Mouse (Mus musculus) forebrain, embryonic 15.5 days (tissue): ENCODE measurements around the gene Ing5. TPM values are rescaled to one million over a fixed set of nuclear protein-coding genes. Genes with fewer than 3 reads are reported as not detected.
"Not testable (repeated sequence)": the region's sequence is repeated elsewhere in the genome, so short reads cannot be mapped to it uniquely, and the experiment has no call there.

Source experiments
- ATAC-seq: fragments of 200-750 bp; cut with Nextera tagmentation; replicated peaks from 2 replicates; pipeline ENCODE4 v1.8.0; 2017; ENCODE audit warnings: mild to moderate bottlenecking, moderate TSS enrichment, moderate library complexity
- H3K27ac ChIP-seq: fragments of 300-500 bp; sonication (generic); replicated peaks from 2 replicates; pipeline ENCODE4 v1.5.1; 2015; ENCODE audit warnings: mild to moderate bottlenecking, inconsistent platforms
- H3K27me3 ChIP-seq: fragments of 300-500 bp; sonication (generic); 2 replicates; pipeline ENCODE4 v1.6.1; 2015; ENCODE audit warnings: inconsistent platforms
- H3K36me3 ChIP-seq: fragments of 300-500 bp; sonication (generic); 2 replicates; pipeline ENCODE4 v1.6.1; 2015; ENCODE audit warnings: mild to moderate bottlenecking, inconsistent platforms
- H3K4me1 ChIP-seq: fragments of 300-500 bp; sonication (generic); 2 replicates; pipeline ENCODE4 v1.6.1; 2015; ENCODE audit warnings: inconsistent platforms
- H3K4me2 ChIP-seq: fragments of 300-500 bp; sonication (generic); replicated peaks from 2 replicates; pipeline ENCODE4 v1.6.1; 2015; ENCODE audit warnings: mild to moderate bottlenecking, inconsistent platforms
- H3K4me3 ChIP-seq: fragments of 300-500 bp; sonication (generic); 2 replicates; pipeline ENCODE4 v1.5.1; 2015; ENCODE audit warnings: mild to moderate bottlenecking, inconsistent platforms
- H3K9ac ChIP-seq: fragments of 300-500 bp; sonication (generic); replicated peaks from 2 replicates; pipeline ENCODE4 v1.6.1; 2015; ENCODE audit warnings: mild to moderate bottlenecking, inconsistent platforms
- H3K9me3 ChIP-seq: fragments of 300-500 bp; sonication (generic); 2 replicates; pipeline ENCODE4 v1.6.1; 2016; ENCODE audit warnings: inconsistent platforms
- WGBS: fragments of 180-500 bp; shearing (Covaris S2); methylation state at CpG from one replicate; pipeline ENCODE4 v1.1.7; 2015; ENCODE audit warnings: mixed read lengths; 5-methylcytosine and 5-hydroxymethylcytosine counted together
- polyA plus RNA-seq: library from polyadenylated mRNA; unstranded; fragments of >200 nt; fragmentation: Nextera tagmentation; extraction: Ambion mirVana; gene quantifications from 2 replicates; pipeline ENCODE4 v1.2.1, GENCODE M21; 2015

Gene Ing5
- polyA plus RNA-seq, 1 experiment from 2014 or later, result 10.7 TPM

DNA sequence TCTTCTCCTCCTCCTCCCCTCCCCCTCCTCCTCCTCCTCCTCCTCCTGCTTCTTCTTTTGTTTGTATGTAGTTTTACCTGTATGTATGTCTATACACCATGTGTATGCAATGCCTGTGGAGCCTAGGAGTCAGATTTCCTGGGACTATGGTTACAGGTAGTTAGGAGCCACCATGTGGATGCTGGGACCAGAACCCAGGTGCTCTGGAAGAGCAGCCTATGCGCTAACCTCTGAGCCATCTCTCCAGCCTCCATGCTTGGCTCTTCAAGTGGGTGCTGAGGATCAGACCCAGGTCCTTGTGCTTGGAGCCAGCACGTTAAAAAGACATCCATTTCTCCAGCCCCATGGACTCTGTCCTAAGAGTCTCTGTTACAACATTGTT lies 32.8 kb downstream of the Ing5 start:
- Histone ChIP-seq H3K9ac (no peak overlapping the region), H3K36me3 (peaks cover 7% of the 10 kb centered on the region; the same call in 1 of the 2 replicates), H3K4me2 (no peak overlapping the region), H3K27me3 (no peaks in the 10 kb centered on the region), H3K4me1 (no peaks in the 10 kb centered on the region), H3K9me3 (no peaks in the 10 kb centered on the region), H3K27ac (no peak overlapping the region), H3K4me3 (no peak overlapping the region)
- 92% methylated on average over 2 of the region's 2 CpGs for WGBS
- no peak for ATAC-seq

DNA sequence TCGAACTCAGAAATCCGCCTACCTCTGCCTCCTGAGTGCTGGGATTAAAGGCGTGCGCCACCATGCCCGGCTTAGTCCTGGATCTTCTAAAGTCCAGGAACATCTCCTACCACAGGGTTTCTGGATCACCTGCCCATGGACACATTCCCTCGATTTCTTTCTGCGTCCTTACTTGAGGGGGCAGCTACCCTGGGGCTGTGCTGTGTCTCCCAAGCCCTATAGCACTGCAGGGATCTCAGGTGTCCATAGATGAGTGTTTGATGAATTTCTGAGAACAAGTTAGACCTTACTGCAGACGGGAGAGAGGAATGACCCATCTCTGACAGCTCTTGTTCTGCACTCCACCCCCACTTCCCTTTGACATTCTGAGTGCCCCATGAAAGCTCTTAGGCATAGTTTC lies 33.6 kb downstream of the Ing5 start:
- Histone ChIP-seq H3K9ac (no peak overlapping the region), H3K36me3 (peaks cover 7% of the 10 kb centered on the region; the same call in 1 of the 2 replicates), H3K4me3 (no peak overlapping the region), H3K27ac (no peak overlapping the region), H3K4me2 (no peak overlapping the region), H3K4me1 (no peaks in the 10 kb centered on the region), H3K27me3 (no peaks in the 10 kb centered on the region), H3K9me3 (no peaks in the 10 kb centered on the region)
- ATAC-seq, result no peak
- WGBS, result 94% methylated on average over 8 of the region's 8 CpGs

DNA sequence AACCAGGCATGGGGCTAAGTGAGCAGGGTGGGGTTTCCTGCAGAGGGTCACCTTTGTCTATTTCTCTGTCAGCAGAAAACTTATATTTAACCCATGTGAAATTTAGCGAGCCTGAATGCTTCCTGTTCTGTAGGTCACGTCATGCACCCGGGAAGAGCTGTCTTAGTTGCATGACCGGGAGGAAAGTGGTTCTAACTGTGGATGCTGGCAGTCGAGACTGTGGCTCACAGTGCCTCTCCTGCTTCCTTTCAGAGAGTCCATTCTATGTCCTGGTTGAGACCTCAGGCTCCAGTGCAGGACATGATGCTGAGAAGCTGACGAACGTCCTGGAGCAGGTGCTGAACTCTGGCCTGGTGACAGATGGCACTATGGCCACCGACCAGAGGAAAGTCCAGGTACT lies 34.8 kb downstream of the Ing5 start:
- H3K27me3 ChIP-seq, ATAC-seq, H3K4me2 ChIP-seq, H3K36me3 ChIP-seq, H3K9ac ChIP-seq, H3K4me1 ChIP-seq, H3K9me3 ChIP-seq, H3K27ac ChIP-seq, H3K4me3 ChIP-seq: not testable (repeated sequence)
- 86% methylated on average over 8 of the region's 8 CpGs for WGBS

DNA sequence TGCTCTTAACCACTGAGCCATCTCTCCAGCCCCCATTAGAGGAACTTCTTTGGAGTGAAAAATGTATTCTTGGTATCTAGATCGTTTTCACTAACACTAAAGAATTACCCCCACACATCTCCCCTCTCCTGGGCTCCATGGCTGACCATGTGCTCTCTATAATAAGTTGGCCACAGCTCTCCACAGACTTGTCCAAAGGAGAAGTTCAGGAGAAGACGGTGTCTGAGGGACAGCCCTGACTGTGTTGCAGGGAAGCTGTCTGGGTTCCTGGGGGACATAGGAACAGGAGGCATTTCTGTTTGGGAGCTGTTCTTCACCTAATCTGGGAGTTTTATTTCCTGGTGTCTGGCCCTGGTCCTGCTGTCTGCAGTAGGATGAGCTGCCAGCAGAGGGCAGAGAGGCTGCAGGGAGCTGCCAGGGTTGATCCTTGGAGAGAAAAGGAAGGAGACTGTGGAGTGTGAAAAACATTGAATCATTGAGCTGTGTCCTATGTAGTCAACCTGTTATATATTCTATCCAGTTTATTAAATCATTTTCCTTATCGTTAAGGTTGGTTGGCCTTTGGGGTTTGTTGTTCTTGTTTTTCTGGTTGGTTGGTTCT lies 42.1 kb downstream of the Ing5 start:
- not testable (repeated sequence) for H3K4me3 ChIP-seq, H3K9me3 ChIP-seq, H3K36me3 ChIP-seq, H3K27ac ChIP-seq, H3K9ac ChIP-seq, H3K4me2 ChIP-seq, H3K27me3 ChIP-seq, H3K4me1 ChIP-seq
- whole genome bisulfite sequencing, result 97% methylated on average over 2 of the region's 3 CpGs
- ATAC-seq, result peak; percentile 81; the same call in 1 of the 2 replicates

DNA sequence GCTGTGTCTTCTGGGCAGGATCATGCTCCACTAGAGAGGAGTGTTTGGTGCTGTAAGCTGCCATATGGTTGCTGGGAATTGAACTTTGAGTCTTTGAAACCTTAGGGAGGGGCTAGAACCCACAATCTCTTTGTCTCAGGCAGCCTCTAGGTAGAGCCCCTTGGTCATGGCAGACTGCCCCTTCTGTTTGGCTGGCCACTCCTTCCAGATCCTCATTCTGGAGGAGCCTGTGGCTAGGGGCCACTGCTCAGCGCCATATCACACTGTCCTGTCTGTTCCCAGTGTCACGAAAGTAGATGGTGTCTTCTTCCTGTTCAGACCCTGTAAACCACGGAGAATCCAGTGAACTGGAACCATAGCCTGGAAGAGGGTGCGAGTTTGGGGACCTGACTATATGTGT lies 52.0 kb downstream of the Ing5 start:
- not testable (repeated sequence) for H3K36me3 ChIP-seq, H3K27ac ChIP-seq, ATAC-seq, H3K4me3 ChIP-seq, H3K9ac ChIP-seq, H3K4me2 ChIP-seq, H3K27me3 ChIP-seq, H3K4me1 ChIP-seq, H3K9me3 ChIP-seq
- WGBS, result 83% methylated on average over 4 of the region's 4 CpGs

DNA sequence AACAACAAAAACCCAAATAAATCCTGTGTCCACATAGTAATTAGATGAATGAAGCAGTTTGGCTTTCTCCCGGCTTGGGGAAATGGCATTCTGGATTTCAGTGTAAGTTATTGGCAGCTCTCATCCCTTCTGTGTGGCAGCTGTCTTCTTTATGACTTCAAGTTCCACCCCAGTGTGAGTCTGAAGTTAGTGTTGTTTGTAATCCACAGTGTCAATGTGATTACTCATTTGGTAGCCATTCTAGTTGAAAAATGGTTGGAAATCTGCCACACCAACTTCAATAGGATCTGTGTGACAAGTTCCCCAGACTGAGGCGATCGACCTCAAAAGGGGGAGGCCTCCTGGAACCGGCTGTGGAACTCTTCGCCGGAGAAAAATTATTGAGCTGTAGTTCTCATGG lies 53.6 kb downstream of the Ing5 start:
- Histone ChIP-seq H3K36me3 (no peaks in the 10 kb centered on the region), H3K27me3 (no peaks in the 10 kb centered on the region), H3K9ac (no peak overlapping the region), H3K4me3 (no peak overlapping the region), H3K9me3 (no peaks in the 10 kb centered on the region), H3K4me2 (no peak overlapping the region), H3K27ac (no peak overlapping the region), H3K4me1 (no peaks in the 10 kb centered on the region)
- WGBS, result 37% methylated on average over 6 of the region's 6 CpGs
- 0 out of 2 replicates have a peak, but pooled peaks have one; percentile 43 for ATAC-seq

DNA sequence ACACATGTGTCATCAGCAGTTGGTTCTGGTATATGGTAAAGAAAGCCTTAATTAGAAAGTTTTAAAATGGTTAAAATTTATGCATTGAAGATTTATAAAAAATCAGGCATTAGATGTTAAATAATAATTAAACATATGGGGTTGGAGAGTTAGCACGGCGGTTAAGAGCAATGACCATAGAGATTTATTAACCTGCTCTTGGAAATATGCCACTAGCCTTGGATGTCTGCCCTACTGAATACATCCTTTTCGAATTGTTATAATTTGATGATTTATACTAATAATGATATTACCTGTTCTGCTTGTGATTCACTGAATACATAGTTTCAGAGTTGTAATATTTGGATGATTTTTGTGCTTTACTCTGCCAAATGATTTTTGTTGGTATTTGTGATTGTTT lies 54.2 kb downstream of the Ing5 start:
- no peaks in the 10 kb centered on the region for H3K4me1 ChIP-seq
- H3K27me3 ChIP-seq, result no peaks in the 10 kb centered on the region
- no peak overlapping the region for H3K9ac ChIP-seq
- H3K4me2 ChIP-seq, result no peak overlapping the region
- H3K27ac ChIP-seq, result no peak overlapping the region
- 74% methylated on average over 3 of the region's 3 CpGs for WGBS
- no peaks in the 10 kb centered on the region for H3K9me3 ChIP-seq
- no peaks in the 10 kb centered on the region for H3K36me3 ChIP-seq
- ATAC-seq, result no peak
- H3K4me3 ChIP-seq, result no peak overlapping the region

DNA sequence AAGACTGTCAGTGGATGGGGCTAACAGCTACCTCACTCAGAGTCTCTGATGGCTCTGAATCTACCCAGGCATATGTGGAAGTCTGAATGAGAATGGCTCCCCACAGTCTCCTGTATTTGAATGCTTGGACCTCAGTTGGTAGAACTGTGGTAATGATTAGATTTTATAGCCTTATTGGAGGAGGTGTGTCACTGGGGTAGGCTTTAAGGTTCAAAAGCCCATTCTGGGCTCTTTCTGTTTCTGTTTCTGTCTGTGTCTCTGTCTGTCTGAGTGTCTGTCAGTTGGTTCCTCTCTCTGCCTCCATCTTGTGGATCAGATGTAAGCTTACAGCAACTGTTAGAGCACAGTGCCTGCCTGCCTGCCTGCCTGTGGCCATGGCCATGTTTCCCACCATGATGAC lies 55.9 kb downstream of the Ing5 start:
- H3K27me3 ChIP-seq, result no peaks in the 10 kb centered on the region
- no peaks in the 10 kb centered on the region for H3K9me3 ChIP-seq
- no peak overlapping the region for H3K9ac ChIP-seq
- no peak overlapping the region for H3K4me2 ChIP-seq
- no peak overlapping the region for H3K27ac ChIP-seq
- H3K4me3 ChIP-seq, result no peak overlapping the region
- H3K4me1 ChIP-seq, result no peaks in the 10 kb centered on the region
- no peak for ATAC-seq
- no peaks in the 10 kb centered on the region for H3K36me3 ChIP-seq

DNA sequence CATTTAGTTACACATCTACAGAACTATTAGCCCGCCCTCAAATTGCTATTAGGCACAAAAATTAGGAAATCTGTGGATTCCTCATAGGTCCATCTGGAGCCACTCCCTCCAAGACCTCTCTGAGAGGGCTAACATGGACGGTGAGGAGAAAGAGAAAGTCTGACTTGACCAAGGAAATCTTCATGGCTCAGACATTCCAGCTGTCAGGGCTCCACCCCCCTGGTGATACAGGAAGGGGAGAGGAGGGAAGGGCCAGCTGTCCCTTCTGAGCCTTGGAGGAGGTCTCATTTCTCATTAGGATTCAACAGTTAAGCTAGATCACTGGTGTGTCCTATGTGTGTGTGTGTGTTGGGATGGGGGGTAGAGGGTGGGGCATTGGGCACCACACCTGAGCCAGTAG lies 57.3 kb downstream of the Ing5 start, which contains the start of gene Gal3st2:
Gal3st2 (plus strand) TSS at position 259 of the 400 bp plus-strand sequence.
- H3K36me3 ChIP-seq, H3K9me3 ChIP-seq, ATAC-seq, H3K4me2 ChIP-seq, H3K27me3 ChIP-seq, H3K4me1 ChIP-seq, H3K4me3 ChIP-seq, H3K9ac ChIP-seq, H3K27ac ChIP-seq: not testable (repeated sequence)
- WGBS, result 66% methylated on average over 2 of the region's 2 CpGs

Other genes with a start within 250 kb of the Ing5 start
- gene Stk25, start 145.3 kb upstream of the Ing5 start, polyA plus RNA-seq, result 297 and 299 TPM in 2 replicates
- 95.8 and 96.3 TPM in 2 replicates for gene Bok, start 118.3 kb upstream of the Ing5 start, polyA plus RNA-seq
- 104 and 106 TPM in 2 replicates for gene Atg4b, start 52.5 kb upstream of the Ing5 start, polyA plus RNA-seq
- 43.1 and 47.4 TPM in 2 replicates for gene Thap4, start 49.1 kb upstream of the Ing5 start, polyA plus RNA-seq
- gene Dtymk, start 2.0 kb upstream of the Ing5 start, polyA plus RNA-seq, result 183 and 192 TPM in 2 replicates
- gene D2hgdh, start 20.9 kb downstream of the Ing5 start, polyA plus RNA-seq, result 15.5 and 16.1 TPM in 2 replicates
- not detected in 2 replicates for gene Gal3st2, start 57.3 kb downstream of the Ing5 start, polyA plus RNA-seq
- gene Gal3st2b, start 114.3 kb downstream of the Ing5 start, polyA plus RNA-seq, result not detected in 2 replicates
- not detected in 2 replicates for gene Gal3st2c, start 186.5 kb downstream of the Ing5 start, polyA plus RNA-seq
- not detected in 2 replicates for gene Neu4, start 216.5 kb downstream of the Ing5 start, polyA plus RNA-seq
- not detected in 2 replicates for gene Pdcd1, start 248.6 kb downstream of the Ing5 start, polyA plus RNA-seq